Comparison of ENCODE assay signal across 8 mouse cellular contexts in the genomic region with DNA sequence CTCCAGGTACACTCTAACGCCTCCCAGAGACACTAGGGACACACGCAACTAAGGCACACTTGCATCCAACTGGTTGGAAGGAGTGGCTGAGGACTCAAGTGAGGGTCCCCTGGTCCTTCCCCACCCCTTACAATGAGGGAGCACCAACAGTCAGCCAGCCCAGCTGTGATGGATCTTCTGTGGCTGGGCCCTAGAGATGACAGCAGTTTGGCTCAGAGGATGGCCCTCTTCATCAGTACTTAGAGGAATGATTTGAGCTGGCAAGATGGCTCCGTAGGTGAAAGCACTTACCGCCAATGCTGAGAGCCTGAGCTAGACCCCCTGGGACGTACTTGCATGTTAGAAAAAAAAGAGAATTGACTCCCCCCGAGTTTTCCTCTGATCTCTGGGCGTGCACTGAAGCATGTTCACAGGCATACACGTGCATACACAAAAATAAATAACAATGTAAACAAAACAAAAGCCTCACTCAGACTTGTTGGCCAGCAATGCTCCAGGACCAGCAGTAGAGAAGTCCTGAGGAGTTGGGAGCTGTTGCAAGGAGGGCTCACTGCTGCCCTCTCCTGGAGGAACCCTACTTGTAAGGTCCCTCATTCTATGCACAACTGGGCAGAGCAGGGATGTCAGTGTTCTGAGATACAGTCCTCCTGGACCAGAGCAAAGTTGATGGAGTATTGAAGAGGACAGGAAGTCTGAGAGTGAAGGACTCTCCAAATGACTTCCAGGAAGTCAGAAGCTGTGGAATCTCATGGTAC. TPM values are rescaled to one million over a fixed set of nuclear protein-coding genes. Genes with fewer than 3 reads are reported as not detected.
A peak's percentile ranks its signal among the peaks of the same experiment; 100 is the strongest.
DNase-seq lines count a peak whose midpoint lies in the region; ATAC-seq lines count a peak whose summit lies in the region.

No protein-coding gene starts in this region.

- H3K27ac ChIP-seq in midbrain, embryonic 11.5 days (ENCODE audit: low read depth, low read length) = no peak overlapping the region
- no peak overlapping the region for H3K27ac ChIP-seq in midbrain, embryonic 16.5 days (ENCODE audit: low read length)

- no peak for ATAC-seq in midbrain, embryonic 11.5 days (ENCODE audit: low FRiP score)
- ATAC-seq in midbrain, embryonic 16.5 days = no peak

- no peak overlapping the region for H3K9ac ChIP-seq in midbrain, embryonic 11.5 days (ENCODE audit: low read length)
- no peak overlapping the region for H3K9ac ChIP-seq in midbrain, embryonic 16.5 days (ENCODE audit: low read depth, low read length)

- WGBS in midbrain, embryonic 11.5 days = 68% methylated on average over 8 of the region's 8 CpGs
- 70% methylated on average over 8 of the region's 8 CpGs for WGBS in midbrain, embryonic 16.5 days

- H3K4me2 ChIP-seq in midbrain, embryonic 11.5 days = no peak overlapping the region
- H3K4me2 ChIP-seq in midbrain, embryonic 16.5 days (ENCODE audit: low read length) = no peak overlapping the region

- H3K4me3 ChIP-seq in midbrain, embryonic 11.5 days (ENCODE audit: low read depth, low read length) = no peak overlapping the region
- H3K4me3 ChIP-seq in midbrain, embryonic 16.5 days (ENCODE audit: low read depth, low read length) = no peak overlapping the region

- no peaks in the 10 kb centered on the region for H3K36me3 ChIP-seq in midbrain, embryonic 11.5 days (ENCODE audit: control insufficient read depth, insufficient read depth, low read length)
- H3K36me3 ChIP-seq in midbrain, embryonic 16.5 days (ENCODE audit: control insufficient read depth, insufficient read depth, low read length) = no peaks in the 10 kb centered on the region

- intact Hi-C loops in left cerebral cortex, postnatal 25 days (cut with DNase I) = loop anchor here (1.0 kb wide), 1 partner anchor 23 kb away; no protein-coding TSS in a partner anchor

- H3K9me3 ChIP-seq in midbrain, embryonic 11.5 days (ENCODE audit: control insufficient read depth, low read length) = no peaks in the 10 kb centered on the region
- H3K9me3 ChIP-seq in midbrain, embryonic 16.5 days (replicated peaks; ENCODE audit: control insufficient read depth, low read length, poor library complexity, severe bottlenecking) = no peaks in the 10 kb centered on the region

- H3K27me3 ChIP-seq in midbrain, embryonic 11.5 days (ENCODE audit: control insufficient read depth, insufficient read depth, low read length) = 0 out of 2 replicates have a peak, but pooled peaks cover 3% of the 10 kb centered on the region
- H3K27me3 ChIP-seq in midbrain, embryonic 16.5 days (ENCODE audit: control insufficient read depth, insufficient read depth, low read depth, low read length) = no peaks in the 10 kb centered on the region

- H3K4me1 ChIP-seq in midbrain, embryonic 11.5 days (ENCODE audit: control insufficient read depth, insufficient read depth, low read length) = peaks cover 10% of the 10 kb centered on the region
- peaks cover 2% of the 10 kb centered on the region for H3K4me1 ChIP-seq in midbrain, embryonic 16.5 days (ENCODE audit: control insufficient read depth, insufficient read depth, low read length)

- DNase-seq in midbrain, embryonic 11.5 days (ENCODE audit: low spot score, missing footprints) = peak; percentile 95
- DNase-seq in c-Kit-positive CD71-positive TER-119-positive erythroid progenitor cells, embryonic 14.5 days (ENCODE audit: low spot score) = peak; percentile 44
- DNase-seq in frontal cortex, postnatal 25 days (ENCODE audit: low spot score in 2 of 2) = peak; percentile 75 to 80
- peak; percentile 87 for DNase-seq in kidney, adult 18-20 months
- DNase-seq in left cerebral cortex, postnatal 25 days (ENCODE audit: low spot score in 2 of 2) = peak; percentile 79 to 84
- DNase-seq in ovary, postnatal 36 days (ENCODE audit: low spot score) = peak; percentile 66
- peak; percentile 73 for DNase-seq in thymus, postnatal 0 days (ENCODE audit: low spot score)

RNA-seq across cellular contexts. Expression of a gene that starts 2.4 kb away (rescaled TPM):
- polyA plus RNA-seq in midbrain, embryonic 11.5 days (2014; fragmentation: Nextera tagmentation; extraction: Ambion mirVana) = 0.92 and 1.5 TPM in 2 replicates
- polyA plus RNA-seq in midbrain, embryonic 16.5 days (2015; fragmentation: Nextera tagmentation; extraction: Ambion mirVana) = 0.18 and 0.65 TPM in 2 replicates
- total RNA-seq in left cerebral cortex, postnatal 25 days (2021) = 1 to 10 TPM; 1.1 to 1.6 TPM
- 0.21 and 0.45 TPM in 2 replicates for polyA plus RNA-seq in thymus, postnatal 0 days (2015; fragmentation: Nextera tagmentation; extraction: Ambion mirVana)

RNA-seq across cellular contexts. Expression of a gene that starts 33.2 kb away (rescaled TPM):
- not detected in 2 replicates for polyA plus RNA-seq in midbrain, embryonic 11.5 days (2014; fragmentation: Nextera tagmentation; extraction: Ambion mirVana)
- 0.09 TPM in 1 of 2 replicates, not detected in the other for polyA plus RNA-seq in midbrain, embryonic 16.5 days (2015; fragmentation: Nextera tagmentation; extraction: Ambion mirVana)
- total RNA-seq in left cerebral cortex, postnatal 25 days (2021) = not detected
- 0.26 and 0.27 TPM in 2 replicates for polyA plus RNA-seq in thymus, postnatal 0 days (2015; fragmentation: Nextera tagmentation; extraction: Ambion mirVana)

Comparison
In these comparisons a context has a peak if more than half of its experiments do, and no peak if none do; other contexts are left out.
1. DNase-seq: peak in every context shown above with its lines; median percentile 95 in midbrain, embryonic 11.5 days; 87 in kidney, adult 18-20 months; 82 in left cerebral cortex, postnatal 25 days; 78 in frontal cortex, postnatal 25 days; 73 in thymus, postnatal 0 days; 66 in ovary, postnatal 36 days; 44 in c-Kit-positive CD71-positive TER-119-positive erythroid progenitor cells, embryonic 14.5 days.